In genomic region chr5:118891131-118891530, GRCm38 (mm10) we compare ENCODE assay signal across 9 mouse cellular contexts.
A peak's percentile ranks its signal among the peaks of the same experiment; 100 is the strongest.
DNase-seq lines count a peak whose midpoint lies in the region; ATAC-seq and TF ChIP-seq lines count a peak whose summit lies in the region.
"Had no signal": no experiment of that assay in that cellular context is flagged by ENCODE, and none has a peak within 500 bp of the region (broad histone marks: within the 10 kb centered on the region; RNA-seq: fewer than 3 reads in every experiment).

No protein-coding gene starts in this region.

- H3K4me1 ChIP-seq in forebrain, embryonic 14.5 days (ENCODE audit: control insufficient read depth, insufficient read depth, low read length) = peaks cover 7% of the 10 kb centered on the region; the same call in 1 of the 2 replicates
- H3K4me1 ChIP-seq in forebrain, embryonic 11.5 days (replicated peaks; ENCODE audit: control insufficient read depth, insufficient read depth, low read length) = no peaks in the 10 kb centered on the region
- H3K4me1 ChIP-seq in midbrain, postnatal 0 days (ENCODE audit: insufficient read depth, low read length) = no peaks in the 10 kb centered on the region

- H3K9ac ChIP-seq in forebrain, embryonic 14.5 days (ENCODE audit: low read length) = no peak overlapping the region
- no peak overlapping the region for H3K9ac ChIP-seq in forebrain, embryonic 11.5 days (ENCODE audit: low read length)
- no peak overlapping the region for H3K9ac ChIP-seq in midbrain, postnatal 0 days (replicated peaks; ENCODE audit: low read length, poor library complexity, severe bottlenecking)

- no peaks in the 10 kb centered on the region for H3K9me3 ChIP-seq in forebrain, embryonic 14.5 days (replicated peaks; ENCODE audit: control insufficient read depth, low read length)
- no peaks in the 10 kb centered on the region for H3K9me3 ChIP-seq in forebrain, embryonic 11.5 days (ENCODE audit: control insufficient read depth, low read length)
- no peaks in the 10 kb centered on the region for H3K9me3 ChIP-seq in midbrain, postnatal 0 days (ENCODE audit: low read length)

- H3K27ac ChIP-seq in forebrain, embryonic 14.5 days (ENCODE audit: low read depth, low read length) = no peak overlapping the region
- H3K27ac ChIP-seq in forebrain, embryonic 11.5 days (ENCODE audit: low read depth, low read length) = no peak overlapping the region
- no peak overlapping the region for H3K27ac ChIP-seq in midbrain, postnatal 0 days (ENCODE audit: low read depth, low read length)

- TF ChIP-seq CTCF in midbrain, postnatal 0 days (IDR thresholded peaks at IDR 0.05) = no peak

- WGBS in forebrain, embryonic 14.5 days = 64% methylated on average over 6 of the region's 6 CpGs
- WGBS in forebrain, embryonic 11.5 days = 84% methylated on average over 6 of the region's 6 CpGs
- 63% methylated on average over 6 of the region's 6 CpGs for WGBS in midbrain, postnatal 0 days

- peak; percentile 75 for ATAC-seq in forebrain, embryonic 14.5 days
- ATAC-seq in forebrain, embryonic 11.5 days (replicated peaks; ENCODE audit: low FRiP score) = no peak
- peak; percentile 85 for ATAC-seq in midbrain, postnatal 0 days (ENCODE audit: low FRiP score)

- H3K27me3 ChIP-seq in forebrain, embryonic 14.5 days (replicated peaks; ENCODE audit: control insufficient read depth, insufficient read depth, low read length) = no peaks in the 10 kb centered on the region
- H3K27me3 ChIP-seq in forebrain, embryonic 11.5 days (ENCODE audit: control insufficient read depth, insufficient read depth, low read length) = no peaks in the 10 kb centered on the region
- 0 out of 2 replicates have a peak, but pooled peaks cover 3% of the 10 kb centered on the region for H3K27me3 ChIP-seq in midbrain, postnatal 0 days (ENCODE audit: insufficient read depth, low read length)

- no peaks in the 10 kb centered on the region for H3K36me3 ChIP-seq in forebrain, embryonic 14.5 days (ENCODE audit: control insufficient read depth, insufficient read depth, low read length)
- no peaks in the 10 kb centered on the region for H3K36me3 ChIP-seq in forebrain, embryonic 11.5 days (ENCODE audit: control insufficient read depth, insufficient read depth, low read length)
- no peaks in the 10 kb centered on the region for H3K36me3 ChIP-seq in midbrain, postnatal 0 days (ENCODE audit: insufficient read depth, low read length)

- H3K4me2 ChIP-seq in forebrain, embryonic 14.5 days (ENCODE audit: low read length) = no peak overlapping the region
- H3K4me2 ChIP-seq in forebrain, embryonic 11.5 days (ENCODE audit: low read depth, low read length, severe bottlenecking) = no peak overlapping the region
- no peak overlapping the region for H3K4me2 ChIP-seq in midbrain, postnatal 0 days (ENCODE audit: low read depth, low read length, poor library complexity, severe bottlenecking)

- DNase-seq in forebrain, embryonic 14.5 days (ENCODE audit: low spot score) = peak; percentile 80
- DNase-seq in forebrain, embryonic 11.5 days (ENCODE audit: low spot score) = no peak
- DNase-seq in MN1 (ENCODE audit: low spot score) = peak; percentile 55
- DNase-seq in frontal cortex, postnatal 14 days (ENCODE audit: low spot score in 2 of 2) = peak; percentile 5 to 35
- DNase-seq in midbrain, postnatal 0 days (ENCODE audit: low spot score) = peak; percentile 92
- DNase-seq in ovary, postnatal 14 days (ENCODE audit: low spot score) = no peak
- DNase-seq in spleen, postnatal 36 days (ENCODE audit: low spot score in 2 of 2) = no peak
- DNase-seq in heart, adult 18-20 months = no peak
- DNase-seq: lung, postnatal 36 days had no signal

- H3K4me3 ChIP-seq in forebrain, embryonic 14.5 days (ENCODE audit: low read depth, low read length) = no peak overlapping the region
- H3K4me3 ChIP-seq in forebrain, embryonic 11.5 days (ENCODE audit: low read depth, low read length) = no peak overlapping the region
- H3K4me3 ChIP-seq in midbrain, postnatal 0 days (ENCODE audit: low read depth, low read length) = no peak overlapping the region

Comparison
In these comparisons a context has a peak if more than half of its experiments do, and no peak if none do; other contexts are left out.
1. DNase-seq: peak in forebrain, embryonic 14.5 days (single experiment), MN1 (single experiment), frontal cortex, postnatal 14 days (2 of 2) and midbrain, postnatal 0 days (single experiment); none in forebrain, embryonic 11.5 days (single experiment), ovary, postnatal 14 days (single experiment), spleen, postnatal 36 days (0 of 2) and heart, adult 18-20 months (0 of 2).